Comparison of ENCODE assay signal across 6 mouse cellular contexts in the genomic region with DNA sequence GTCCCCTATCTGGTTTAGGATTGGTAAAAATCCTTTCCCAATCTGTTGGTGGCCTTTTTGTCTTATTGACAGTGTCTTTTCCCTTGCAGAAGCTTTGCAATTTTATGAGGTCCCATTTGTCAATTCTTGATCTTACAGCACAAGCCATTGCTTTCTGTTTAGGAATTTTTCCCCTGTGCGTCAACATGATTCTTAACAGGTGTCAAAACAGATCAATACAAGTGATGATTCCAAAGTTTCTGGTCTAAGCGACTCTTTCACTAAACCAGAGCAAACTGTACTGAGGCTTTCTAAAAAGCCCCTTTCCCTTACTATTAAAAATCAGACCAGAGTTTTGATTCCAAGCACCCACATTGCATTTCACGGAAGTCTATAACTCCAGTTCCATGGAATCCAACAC. TPM values are rescaled to one million over a fixed set of nuclear protein-coding genes. Genes with fewer than 3 reads are reported as not detected.
"Had no signal": no experiment of that assay in that cellular context is flagged by ENCODE, and none has a peak within 500 bp of the region (broad histone marks: within the 10 kb centered on the region; RNA-seq: fewer than 3 reads in every experiment).

No protein-coding gene starts in this region.

RNA-seq across cellular contexts. Expression of a gene that starts 49.4 kb away (rescaled TPM):
- total RNA-seq: neutrophil, adult 5-6 weeks had no signal
- polyA plus RNA-seq: neural tube, embryonic 13.5 days; neural tube, embryonic 14.5 days; neural tube, embryonic 15.5 days; stomach, embryonic 14.5 days; stomach, postnatal 0 days had no signal
